Mouse (Mus musculus) adrenal gland, postnatal 4 days (tissue): ENCODE results near the gene Gucy1b1. TPM values are rescaled to one million over a fixed set of nuclear protein-coding genes. Genes with fewer than 3 reads are reported as not detected.

Experiments used
- DNase-seq, 2 experiments: peaks; one replicate each; pipeline ENCODE4 v3.0.0; 2021 to 2022; ENCODE audit warnings: low spot score in 2 of 2, mixed read lengths in 2 of 2
- microRNA-seq: library from miRNA; unstranded; fragments of <30 nt; microRNA quantifications from one replicate; pipeline ENCODE4 v1.2.0, GENCODE M21; 2021
- total RNA-seq, 2 experiments: library from RNA; stranded (reverse); gene quantifications; 2 replicates each; pipeline ENCODE4 v1.2.3; 2021

Gucy1b1 gene
- total RNA-seq, 2 experiments from 2014 or later = 19.6 to 19.9 TPM

DNA sequence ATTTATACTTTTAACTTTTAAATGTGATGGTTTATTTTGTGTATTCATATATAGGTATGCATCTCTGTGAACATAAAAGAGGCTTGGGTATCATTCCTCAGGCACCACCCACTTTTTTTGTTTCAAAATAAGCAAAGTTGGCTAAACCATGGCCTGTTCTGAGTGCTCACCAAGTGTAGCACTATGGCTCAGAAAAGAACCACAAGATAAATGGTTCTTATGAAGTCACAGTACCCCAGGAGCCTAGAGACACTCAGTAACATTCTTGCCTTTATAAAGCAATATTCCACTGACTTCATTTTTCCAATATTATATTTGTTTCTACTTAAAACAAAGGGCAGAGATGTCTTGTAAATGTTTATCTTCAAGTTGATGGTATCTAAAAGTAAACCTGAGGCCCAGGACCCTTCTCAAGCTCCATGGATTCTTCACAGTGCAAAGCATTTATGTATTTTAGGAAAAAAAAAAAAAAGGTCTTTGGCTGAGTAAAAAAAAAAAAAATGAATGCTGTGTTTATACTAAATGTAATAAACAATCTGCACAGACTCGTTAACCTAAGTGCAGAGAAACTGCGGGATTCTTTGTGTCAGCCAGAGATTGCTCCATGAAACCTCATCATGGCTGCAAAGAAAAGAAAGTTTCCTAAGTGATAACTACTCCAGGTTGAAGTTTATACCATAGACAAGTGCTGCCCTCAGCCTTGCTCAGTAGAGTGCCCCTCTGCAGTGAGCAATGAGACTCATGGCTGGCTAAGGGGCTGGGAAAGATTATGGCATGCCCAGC, 38.0 kb downstream of the Gucy1b1 start:
- no peak for DNase-seq

DNA sequence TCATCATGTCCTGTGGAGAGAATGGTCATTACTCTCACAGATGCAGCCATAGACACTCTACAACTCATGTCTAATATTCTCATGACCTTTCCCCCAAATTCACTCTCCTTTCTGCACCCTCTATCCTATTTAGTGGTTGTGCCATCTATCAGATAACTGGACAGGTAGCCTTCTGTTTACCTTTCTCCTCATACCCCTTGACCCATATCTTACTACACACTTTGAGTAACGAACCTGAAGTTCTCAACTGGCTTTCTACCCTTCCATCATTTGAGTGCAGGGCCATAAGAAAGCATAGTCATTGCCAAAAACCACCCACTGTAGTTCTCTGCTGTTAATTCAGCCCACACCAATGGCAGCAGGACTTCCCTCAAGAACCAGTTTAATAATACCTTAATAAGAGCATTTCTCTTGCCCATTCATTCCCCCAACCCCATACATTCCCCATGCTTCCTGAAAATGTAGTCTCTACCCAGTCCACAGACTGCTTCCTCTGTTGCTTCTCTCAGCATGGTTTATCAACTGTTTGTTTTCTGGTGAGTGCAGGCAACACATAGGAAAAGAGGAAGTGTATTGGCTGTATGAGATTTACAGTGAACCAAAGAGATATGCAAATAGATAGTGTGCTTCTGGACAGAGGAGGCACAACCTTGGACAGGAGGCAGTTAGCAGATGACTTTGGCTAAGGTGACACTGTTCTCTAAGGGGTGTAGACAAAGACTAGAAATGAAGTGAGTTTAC, 44.3 kb downstream of the Gucy1b1 start:
- no peak for DNase-seq

DNA sequence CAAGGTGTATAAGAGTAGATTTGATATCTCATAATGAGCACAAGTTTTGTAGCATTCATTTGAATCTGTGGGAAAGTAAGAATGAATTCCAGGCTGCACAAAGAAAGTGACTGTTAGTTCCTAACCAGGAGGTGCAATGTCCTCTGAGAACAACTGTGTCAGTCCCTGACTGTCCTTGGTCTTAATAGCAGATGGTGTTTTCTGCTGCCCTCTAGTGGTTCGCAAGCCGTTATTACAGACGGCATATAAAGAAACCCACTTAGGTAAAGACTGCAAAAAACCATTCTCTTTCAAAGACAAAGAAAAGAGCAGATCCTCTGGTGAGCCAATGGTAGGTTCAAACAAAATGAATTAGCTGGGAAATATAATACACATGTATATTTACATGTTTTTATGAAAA, 45.3 kb downstream of the Gucy1b1 start:
- no peak for DNase-seq

DNA sequence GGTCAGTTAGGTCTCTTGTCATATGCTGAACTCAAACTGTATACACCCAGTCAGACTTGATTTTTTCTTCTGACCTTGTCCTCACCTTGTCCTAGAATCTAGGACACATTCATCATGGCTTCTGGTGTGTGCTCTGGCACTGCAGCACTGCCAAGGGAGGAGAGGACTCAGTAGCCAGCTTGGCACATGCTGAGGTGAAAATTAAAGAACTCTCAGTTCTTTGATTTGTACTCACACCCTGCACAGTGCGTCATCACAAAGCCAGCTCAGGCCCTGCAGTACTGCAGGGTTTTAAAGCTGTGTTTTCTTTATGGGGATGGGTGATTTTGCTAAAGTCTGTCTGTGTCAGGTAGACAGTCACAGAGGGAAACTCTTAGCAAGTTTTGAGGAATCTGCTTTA, 47.2 kb downstream of the Gucy1b1 start:
- DNase-seq = no peak

DNA sequence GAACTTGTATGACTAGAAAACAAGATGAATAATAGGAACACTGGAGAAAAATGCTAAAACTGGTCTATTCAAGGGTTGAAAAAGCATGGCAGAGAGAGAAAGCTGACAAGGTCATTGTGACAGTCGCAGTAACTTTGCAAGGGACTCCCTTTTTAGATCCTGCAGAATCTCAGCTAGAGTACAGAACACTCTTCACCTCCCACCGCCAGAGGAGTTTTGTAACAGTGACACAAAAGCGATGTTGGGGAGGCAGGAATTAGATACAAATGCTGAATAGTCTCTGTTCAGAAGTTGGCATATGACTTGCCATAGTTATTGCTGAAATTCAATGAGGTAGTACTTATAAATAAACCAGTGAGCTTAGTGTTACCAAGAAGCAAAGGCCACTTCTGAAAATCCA, 51.4 kb downstream of the Gucy1b1 start:
- DNase-seq = no peak

DNA sequence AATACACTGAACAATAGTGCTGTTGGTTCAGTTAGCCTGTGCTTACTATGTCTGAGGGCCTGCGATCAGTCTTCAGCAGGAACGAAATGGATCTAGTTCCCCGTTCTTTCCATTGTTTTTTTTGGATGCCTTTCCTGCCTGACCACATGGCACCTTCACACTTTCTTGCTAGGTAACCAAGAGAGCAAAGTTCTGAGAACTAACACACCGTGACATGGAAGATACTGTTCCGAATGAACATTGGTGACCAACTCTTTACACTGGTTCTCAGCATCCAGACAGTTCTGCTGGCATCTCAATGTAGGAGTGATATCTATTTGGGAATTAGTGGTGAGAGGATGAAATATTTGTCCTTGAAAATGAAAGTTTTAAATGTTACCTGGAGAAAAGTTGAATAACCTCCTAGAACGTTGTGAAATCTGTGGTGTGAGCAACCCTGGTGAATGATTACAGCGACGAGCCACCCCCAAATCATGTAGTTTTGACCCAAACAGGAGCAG, 52.0 kb downstream of the Gucy1b1 start:
- no peak for DNase-seq

DNA sequence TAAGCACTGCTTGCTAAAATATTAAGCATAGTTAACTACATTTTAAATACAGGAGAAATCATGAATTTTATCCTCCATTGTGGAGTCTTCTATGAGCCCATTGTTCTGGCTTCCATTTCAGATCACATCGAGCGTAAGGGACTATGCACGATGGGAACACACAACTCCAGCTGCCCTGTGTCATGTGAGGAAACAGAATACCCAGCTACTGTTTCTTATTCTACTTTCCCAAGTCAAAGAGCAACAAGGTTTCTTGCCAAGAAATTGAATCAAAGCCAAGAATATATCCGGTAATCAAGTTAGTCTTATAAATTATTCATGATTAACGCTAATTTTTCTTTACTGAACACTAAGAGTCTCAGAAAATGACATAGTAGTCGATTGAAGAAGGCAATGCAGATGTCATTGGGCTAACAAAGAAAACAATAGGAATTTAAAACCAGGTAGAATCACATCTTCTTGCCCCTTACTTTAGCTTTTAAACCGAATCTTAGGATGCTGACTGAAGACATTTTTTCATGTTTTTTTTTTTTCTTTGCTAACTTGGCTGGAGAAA, 60.3 kb downstream of the Gucy1b1 start:
- DNase-seq = no peak

DNA sequence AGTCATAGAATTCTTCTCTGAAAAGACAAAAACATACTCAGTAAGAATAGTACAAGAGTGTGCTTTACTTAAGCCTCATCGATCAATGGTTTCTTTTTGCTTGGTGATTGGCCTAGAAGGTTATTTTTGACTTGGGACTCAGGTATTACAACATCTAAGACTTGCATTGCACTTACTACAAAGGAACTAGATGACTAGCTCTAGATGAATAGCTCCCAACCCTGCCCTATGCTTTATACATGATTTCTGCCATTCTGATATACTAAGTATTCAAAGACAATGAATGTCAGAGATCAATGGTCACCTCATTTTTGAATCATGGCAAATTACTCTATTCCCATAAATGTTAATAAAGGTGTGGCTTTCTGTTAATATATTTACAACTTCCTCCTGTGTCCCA, 67.5 kb downstream of the Gucy1b1 start:
- DNase-seq = no peak

DNA sequence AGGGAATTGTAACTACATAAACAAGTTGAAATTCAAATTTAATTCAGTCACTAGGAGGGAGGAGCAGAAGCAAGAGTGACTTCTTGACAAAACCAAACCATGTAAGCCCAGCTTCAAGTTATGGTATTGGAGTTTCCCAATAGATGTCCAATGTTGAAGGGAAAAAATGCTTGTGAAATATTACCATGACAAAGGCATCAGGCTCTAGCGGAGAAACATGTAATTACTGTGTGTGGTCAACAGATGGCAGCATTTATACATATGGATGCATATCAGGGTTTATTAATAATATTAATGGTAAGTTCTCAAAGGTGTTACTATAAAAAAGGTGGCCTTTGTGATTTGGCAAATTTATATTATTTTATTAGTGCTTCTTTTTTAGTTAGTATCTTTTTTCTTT, 78.5 kb downstream of the Gucy1b1 start:
- no peak for DNase-seq

DNA sequence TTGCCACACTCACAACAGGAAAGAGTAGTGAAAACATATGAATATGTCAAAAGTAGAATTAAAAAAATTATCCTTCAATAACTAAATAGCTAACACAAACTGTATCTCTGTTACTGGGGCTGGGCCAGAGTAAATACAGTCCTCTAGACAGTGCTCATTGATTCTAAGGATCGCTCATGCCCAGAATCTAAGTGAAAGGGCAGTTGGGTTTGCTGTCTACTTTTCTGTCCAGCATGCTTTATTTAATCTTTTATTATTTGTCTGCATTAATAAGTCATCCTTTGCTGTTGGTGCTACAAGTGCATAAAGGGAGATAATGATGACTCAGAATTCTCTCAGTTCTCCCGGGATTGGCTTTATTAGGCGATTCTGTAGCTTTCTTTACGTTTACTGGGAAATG, 79.1 kb downstream of the Gucy1b1 start:
- no peak for DNase-seq

DNA sequence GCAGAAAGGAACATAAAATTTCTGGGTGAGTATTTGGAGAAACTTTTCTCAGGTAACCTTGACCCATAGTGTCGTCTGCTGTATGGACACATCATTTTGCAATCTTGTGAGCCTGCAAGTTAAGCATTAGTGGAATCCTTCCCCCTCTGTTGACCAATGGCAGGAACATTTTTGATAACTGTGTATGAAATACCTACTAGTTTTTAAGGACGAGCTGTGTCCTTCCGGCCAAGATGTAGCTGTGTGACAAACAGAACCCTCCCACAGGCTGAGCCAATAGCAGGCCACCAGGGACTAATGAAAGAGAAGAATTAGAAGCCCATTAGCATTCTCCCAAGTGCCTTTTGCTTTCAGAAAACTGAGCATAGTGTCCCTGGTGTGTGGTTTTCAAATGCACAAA, 84.0 kb downstream of the Gucy1b1 start:
- no peak for DNase-seq

DNA sequence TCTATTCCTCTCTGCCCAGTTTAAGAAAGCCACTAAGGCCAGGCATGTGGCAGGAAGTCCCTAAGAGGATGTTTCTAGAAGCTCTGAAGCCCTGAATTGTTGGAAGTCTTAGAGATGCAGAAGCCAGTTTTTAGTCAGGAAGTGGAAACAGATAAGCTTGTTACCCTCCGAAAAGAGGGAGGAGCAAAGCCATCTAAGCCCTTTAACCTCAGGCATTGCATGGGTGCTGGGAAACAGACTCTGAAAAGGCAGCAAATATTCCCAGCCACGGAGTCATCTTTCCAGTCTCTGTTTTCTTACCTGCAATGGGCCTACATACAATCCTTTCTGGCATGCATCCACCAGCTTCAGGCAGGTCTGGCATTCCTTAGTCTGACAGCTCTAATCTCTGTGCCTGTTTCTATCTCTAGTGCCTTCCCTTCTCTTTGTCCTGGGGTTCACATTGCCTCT, 84.8 kb downstream of the Gucy1b1 start:
- DNase-seq = no peak

DNA sequence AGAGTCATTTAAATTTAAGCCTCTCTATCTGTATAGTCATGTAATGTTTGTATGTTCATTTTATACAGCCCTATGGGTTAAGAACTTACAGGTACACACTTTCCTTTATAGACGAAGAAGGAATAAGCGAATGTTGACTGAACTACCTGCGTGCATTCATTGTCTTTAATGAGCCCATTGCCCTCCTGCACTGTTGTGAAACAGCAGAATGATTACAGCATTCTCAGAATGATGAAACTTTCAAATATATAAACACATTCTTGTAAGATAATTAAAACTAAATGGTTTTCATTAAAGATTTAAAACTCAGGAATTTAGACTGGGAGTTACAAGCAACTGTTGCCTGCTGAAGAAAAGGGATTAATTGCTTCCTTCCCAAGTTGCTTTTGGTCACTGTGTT, 86.9 kb downstream of the Gucy1b1 start:
- DNase-seq = no peak

DNA sequence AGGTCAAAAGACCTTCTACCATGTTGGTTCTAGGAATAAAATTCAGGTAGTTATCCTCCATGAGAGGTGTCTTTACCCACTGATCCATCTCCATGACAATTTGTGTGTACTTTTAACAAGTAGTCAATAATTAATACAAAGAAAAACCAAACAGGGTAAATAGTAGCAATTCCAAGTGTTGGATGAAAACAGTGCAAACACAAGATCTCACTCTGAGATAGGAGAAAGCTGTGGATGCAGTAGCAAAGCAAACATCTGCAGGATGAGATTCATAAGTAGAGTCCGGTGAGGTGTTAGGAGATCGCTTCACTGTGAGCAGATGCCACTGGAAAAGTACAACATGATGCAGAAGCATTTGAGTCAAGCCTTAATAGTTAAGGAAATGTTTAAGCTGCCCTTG, 88.4 kb downstream of the Gucy1b1 start:
- DNase-seq = no peak

DNA sequence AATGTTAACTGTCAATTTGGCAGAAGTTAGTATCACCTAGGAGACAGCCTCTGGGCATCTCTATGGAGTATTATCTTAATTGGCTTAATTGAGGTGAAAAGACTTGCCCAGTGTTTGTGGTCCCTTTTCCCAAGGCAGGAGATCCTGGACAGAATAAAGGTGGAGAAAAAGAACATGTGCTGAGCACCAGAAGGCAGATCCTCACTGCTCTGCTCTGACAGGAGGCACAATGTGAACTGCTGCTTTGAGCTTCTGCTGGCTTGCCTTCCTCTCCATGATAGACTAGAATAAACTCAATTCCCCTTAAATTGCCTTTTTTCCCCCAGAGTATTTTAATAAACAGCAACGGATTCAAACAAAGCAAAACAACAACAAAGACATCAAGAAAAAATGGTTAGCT, 89.4 kb downstream of the Gucy1b1 start:
- DNase-seq = no peak

DNA sequence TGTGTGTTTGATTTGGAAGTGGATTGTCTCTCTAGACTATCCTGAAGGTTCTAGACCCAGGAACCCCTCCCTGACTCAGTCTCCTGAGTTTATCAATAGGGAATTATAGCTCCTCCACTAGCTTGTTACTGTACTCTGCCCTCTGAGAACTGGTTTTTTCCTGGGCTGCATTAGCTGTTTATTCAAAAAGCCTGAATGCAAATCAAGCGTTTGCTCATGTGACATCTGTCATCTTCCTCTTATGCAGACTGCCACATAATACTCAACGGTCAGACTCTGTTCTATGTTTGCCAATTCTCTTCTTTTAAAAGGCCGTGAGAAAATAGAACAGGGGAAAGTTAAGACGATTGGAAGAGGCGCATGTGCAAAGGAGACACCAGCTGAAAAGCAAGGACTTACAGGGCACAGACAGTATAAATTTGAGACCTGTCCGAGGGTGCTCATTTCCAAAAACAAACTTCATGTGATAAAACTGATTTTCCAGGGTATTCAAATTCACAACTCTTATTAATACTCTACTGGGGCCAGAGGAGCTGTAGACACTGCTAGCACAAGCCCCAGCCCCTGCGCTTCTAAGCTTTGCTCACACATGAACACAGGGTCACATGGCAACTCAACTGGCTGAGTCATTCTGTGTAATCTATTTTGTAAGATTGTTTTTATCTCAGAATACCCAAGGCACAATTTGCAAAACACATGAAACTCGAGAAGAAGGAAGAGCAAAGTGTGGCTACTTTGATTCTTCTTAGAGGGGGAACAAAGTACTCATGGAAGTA, 91.2 kb downstream of the Gucy1b1 start:
- DNase-seq = no peak

Small RNA genes lying within 50 kb of the gene (microRNA-seq; reads per million reads assigned to microRNA genes)
- gene Mir7010 = 2.9 reads per million, percentile 5 among the genes with 10 or more reads in this experiment

Other genes with a start within 250 kb of the Gucy1b1 start
- 10 to 100 TPM; 50.8 to 54.8 TPM for gene Ctso, start 142.1 kb downstream of the Gucy1b1 start, total RNA-seq
- 1 to 10 TPM in 1 of 2 experiments, under 1 TPM in 1; 0.22 to 4.4 TPM for gene Tdo2, start 98.5 kb downstream of the Gucy1b1 start, total RNA-seq
- gene Asic5, start 92.4 kb downstream of the Gucy1b1 start, total RNA-seq = under 1 TPM in 1 of 2 experiments, not detected in 1; 0.28 TPM
- gene Gucy1a1, start 71.1 kb upstream of the Gucy1b1 start, total RNA-seq = 10 to 100 TPM; 71.1 to 89.8 TPM